Mouse (Mus musculus): ENCODE measurements around the gene Kirrel. TPM values are rescaled to one million over a fixed set of nuclear protein-coding genes. Genes with fewer than 3 reads are reported as not detected.
A peak's percentile ranks its signal among the peaks of the same experiment; 100 is the strongest.

Kirrel gene
- total RNA-seq, 2 experiments from 2014 or later, result 5.7 to 5.8 TPM

DNA sequence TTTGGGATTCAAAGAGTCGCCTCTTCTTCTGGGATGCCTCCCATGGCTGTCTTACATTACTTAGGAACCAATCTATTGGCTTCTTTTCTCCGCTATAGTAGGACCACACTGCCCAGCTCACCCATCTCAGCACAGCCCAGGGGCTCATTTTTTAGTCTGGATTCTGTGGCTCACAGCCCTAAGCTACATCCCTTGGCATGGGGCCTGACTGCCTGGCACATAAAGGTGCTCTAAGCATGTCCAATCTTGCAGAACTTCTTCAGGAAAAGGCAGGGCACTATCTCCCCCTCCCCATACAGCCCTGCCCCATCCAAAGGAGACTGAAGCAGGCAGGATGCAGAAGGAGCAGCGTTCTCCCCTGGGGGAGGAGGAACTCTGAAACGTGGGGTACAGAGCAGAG is 73.6 kb downstream of the Kirrel start:
- DNase-seq (ENCODE audit: extremely low spot score in 1 of 2, low spot score in 2 of 2), result no peak
- intact Hi-C loops (cut with DNase I), result no loop called here

DNA sequence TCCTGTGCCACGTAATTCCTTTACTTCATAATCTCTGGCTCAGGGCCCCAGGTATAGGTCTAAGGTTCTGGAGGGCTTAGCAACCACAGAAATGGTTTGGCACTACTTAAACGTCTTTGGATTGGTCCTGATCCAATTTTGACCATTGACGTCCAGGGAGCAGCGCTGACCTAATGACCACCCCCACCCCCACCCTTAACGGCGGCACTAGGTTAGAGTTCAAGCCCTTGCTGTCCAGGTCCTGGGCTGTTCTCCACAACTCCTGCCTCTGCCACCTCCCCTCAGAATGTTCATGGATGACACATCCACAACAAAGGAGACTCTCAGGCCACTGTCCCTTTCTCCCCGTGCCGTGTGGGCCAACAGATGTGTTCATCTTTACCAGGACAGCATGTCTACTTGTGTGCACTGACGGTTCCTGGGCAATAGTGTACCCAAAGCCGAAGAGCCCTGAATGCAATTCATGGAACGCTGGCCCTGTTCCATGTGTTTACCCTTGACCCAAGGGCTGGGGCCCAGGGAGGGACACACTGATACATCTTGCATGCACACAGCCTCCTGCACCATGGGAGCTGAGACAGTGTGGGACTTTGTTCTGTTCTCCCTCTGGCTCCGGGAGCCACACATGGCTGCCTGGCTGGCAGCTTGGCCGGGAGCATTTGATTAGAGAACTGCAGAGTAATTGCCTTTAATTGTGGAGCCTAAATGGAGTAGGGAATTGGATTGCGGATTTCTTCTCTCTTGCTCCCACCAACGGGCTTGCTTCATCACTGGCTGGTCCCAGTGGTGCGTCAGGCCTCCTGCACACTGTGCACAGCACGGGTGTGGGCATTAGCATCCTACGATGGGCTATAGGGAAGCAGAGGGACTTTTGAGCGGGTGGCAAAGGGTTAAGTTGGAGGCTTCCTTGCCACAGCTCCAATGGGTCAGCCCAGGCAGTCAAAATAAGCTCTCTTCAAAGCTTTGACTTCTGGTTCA is 76.3 kb downstream of the Kirrel start:
- DNase-seq (ENCODE audit: extremely low spot score in 1 of 2, low spot score in 2 of 2), result peak in 1 of 2 experiments; percentile 31
- intact Hi-C loops (cut with DNase I), result no loop called here

- DNase-seq (ENCODE audit: extremely low spot score in 1 of 2, low spot score in 2 of 2), result no peak
- intact Hi-C loops (cut with DNase I), result no loop called here
Measured at GRCm38 (mm10) chr3:87097205-87097604, 77.3 kb downstream of the Kirrel start.

GRCm38 (mm10) chr3:87093718-87094117 is 80.8 kb downstream of the Kirrel start:
- intact Hi-C loops (cut with DNase I), result loop anchor here (5.0 kb wide), 1 partner anchor 409 kb away; no protein-coding TSS in a partner anchor
- DNase-seq (ENCODE audit: extremely low spot score in 1 of 2, low spot score in 2 of 2), result no peak

- intact Hi-C loops (cut with DNase I), result loop anchor here (1.0 to 5.0 kb wide), 2 partner anchors 85 to 412 kb away; no protein-coding TSS in a partner anchor
- peak; percentile 60 to 77 for DNase-seq (ENCODE audit: extremely low spot score in 1 of 2, low spot score in 2 of 2)
Measured at GRCm38 (mm10) chr3:87089694-87090565, 84.6 kb downstream of the Kirrel start.

- intact Hi-C loops (cut with DNase I), result no loop called here
- no peak for DNase-seq (ENCODE audit: extremely low spot score in 1 of 2, low spot score in 2 of 2)
Measured at GRCm38 (mm10) chr3:87087146-87087545, 87.4 kb downstream of the Kirrel start.

- DNase-seq (ENCODE audit: extremely low spot score in 1 of 2, low spot score in 2 of 2), result peak in 1 of 2 experiments; percentile 59
- intact Hi-C loops (cut with DNase I), result no loop called here
Measured at GRCm38 (mm10) chr3:87082235-87082634, 92.3 kb downstream of the Kirrel start.

- intact Hi-C loops (cut with DNase I), result no loop called here
- DNase-seq (ENCODE audit: extremely low spot score in 1 of 2, low spot score in 2 of 2), result no peak
Measured at GRCm38 (mm10) chr3:87079751-87080150, 94.8 kb downstream of the Kirrel start.

DNA sequence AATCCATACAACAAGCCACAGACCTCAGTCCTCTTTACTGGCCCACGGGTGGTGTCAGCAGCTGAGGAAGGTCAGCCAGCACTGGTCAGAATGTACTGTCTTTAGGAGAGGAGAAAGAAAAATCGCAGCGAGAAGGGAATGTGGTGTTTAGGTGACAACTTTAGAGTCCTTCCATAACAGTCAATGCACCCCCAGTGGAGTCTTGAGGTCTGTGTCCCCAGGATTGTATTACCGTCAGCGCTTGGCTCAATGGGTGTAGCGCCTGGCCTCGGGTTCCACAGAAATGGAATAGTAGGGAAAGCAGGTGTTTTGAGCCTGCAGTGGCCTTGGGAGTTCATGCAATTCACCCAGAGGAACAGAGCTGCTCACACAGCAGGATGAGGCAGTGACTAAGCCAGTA is 95.2 kb downstream of the Kirrel start:
- intact Hi-C loops (cut with DNase I), result no loop called here
- no peak for DNase-seq (ENCODE audit: extremely low spot score in 1 of 2, low spot score in 2 of 2)

DNA sequence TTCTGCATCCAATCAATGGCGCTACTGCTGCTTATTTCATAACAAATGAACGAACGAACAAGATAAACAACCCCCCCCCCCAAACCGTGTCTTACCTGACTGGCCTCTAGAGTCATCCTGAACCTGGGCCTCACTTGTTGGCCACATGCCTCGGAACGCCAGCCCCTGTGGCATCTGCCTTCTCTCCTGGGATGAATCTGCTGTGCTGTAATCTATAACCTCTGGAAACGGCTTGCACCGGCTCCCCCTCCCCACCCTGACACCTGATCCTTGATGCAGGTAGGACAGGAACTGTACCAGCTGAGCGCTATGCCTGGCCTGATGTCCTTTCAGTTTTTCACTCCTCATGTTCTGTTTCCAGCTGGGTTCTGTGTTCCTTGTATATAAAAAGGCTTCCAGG is 96.9 kb downstream of the Kirrel start:
- intact Hi-C loops (cut with DNase I), result no loop called here
- DNase-seq (ENCODE audit: extremely low spot score in 1 of 2, low spot score in 2 of 2), result no peak

- DNase-seq (ENCODE audit: extremely low spot score in 1 of 2, low spot score in 2 of 2), result no peak
- intact Hi-C loops (cut with DNase I), result no loop called here
Measured at GRCm38 (mm10) chr3:87076899-87077298, 97.6 kb downstream of the Kirrel start.

DNA sequence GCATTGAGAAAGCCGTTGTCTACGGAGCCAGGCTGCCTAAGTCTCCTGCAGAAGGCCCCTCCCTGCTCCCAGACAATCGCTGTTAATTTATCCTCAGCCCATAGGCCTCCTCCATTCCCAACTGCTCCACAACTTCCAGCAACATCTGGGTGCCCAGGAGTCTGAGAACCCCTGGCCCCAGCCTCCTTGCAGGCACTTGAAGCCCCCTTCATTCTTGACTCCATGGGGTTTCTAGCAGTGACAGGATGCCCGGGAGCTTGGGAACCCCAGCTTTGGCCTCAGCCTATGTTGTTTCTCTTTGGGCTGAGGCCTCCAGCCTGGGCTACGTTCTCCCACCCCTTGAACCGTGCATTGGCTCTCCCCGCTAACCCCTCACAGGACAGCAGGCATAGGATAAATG is 98.4 kb downstream of the Kirrel start:
- intact Hi-C loops (cut with DNase I), result no loop called here

GRCm38 (mm10) chr3:87072612-87073515 is 101.7 kb downstream of the Kirrel start:
- DNase-seq (ENCODE audit: extremely low spot score in 1 of 2, low spot score in 2 of 2), result no peak
- intact Hi-C loops (cut with DNase I), result no loop called here

More for the DNA sequence above, 98.4 kb downstream of the Kirrel start:
- no peak for DNase-seq (ENCODE audit: extremely low spot score in 1 of 2, low spot score in 2 of 2)

DNA sequence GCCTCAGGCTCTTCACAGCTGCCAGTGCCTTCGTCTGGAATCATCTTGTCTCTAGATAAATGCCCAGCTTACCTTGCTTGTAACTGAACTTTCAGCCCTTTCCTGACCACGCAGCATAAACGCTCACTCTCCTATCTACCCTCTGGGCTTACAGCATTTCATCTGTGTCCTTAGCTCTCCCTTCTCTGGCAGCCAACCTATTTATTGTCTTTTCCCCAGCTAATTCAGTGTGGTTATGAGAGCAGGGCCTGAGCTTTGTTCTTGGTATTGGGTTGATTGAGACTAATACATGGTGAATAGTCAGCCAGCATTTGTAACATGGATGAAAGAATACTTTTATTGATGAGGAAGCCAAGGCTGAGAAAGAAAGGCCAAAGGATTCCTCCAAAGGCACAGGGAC is 102.4 kb downstream of the Kirrel start:
- intact Hi-C loops (cut with DNase I), result no loop called here
- DNase-seq (ENCODE audit: extremely low spot score in 1 of 2, low spot score in 2 of 2), result no peak

DNA sequence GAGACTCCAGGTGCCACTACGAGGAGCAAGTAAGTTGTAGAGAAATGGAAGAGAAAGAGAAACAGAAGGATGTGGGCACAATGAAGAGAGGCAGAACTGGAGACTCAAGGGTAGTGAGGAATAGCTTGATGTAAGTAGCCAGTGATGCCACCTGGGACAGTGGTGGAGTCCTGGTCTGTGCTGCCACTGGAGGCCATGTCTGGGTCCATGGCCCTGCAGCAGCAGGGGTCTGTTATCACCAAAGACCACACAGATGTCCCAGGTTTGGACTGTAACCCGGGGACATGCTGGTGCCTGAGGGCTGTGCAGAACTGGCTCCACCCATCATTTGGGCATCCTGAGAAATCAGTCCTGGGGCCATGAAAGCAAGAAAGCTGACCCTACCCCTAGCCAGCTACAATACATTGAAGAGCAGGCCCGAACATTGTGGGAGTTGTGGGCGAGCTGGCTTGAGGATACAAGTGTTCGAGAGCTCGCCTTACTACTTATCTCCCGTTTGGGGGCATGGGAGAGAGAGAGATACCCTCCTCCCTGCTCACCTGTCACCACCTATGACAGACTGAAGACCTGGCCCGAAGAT is 107.1 kb downstream of the Kirrel start:
- intact Hi-C loops (cut with DNase I), result no loop called here
- no peak for DNase-seq (ENCODE audit: extremely low spot score in 1 of 2, low spot score in 2 of 2)

GRCm38 (mm10) chr3:87053939-87054338 is 120.6 kb downstream of the Kirrel start:
- intact Hi-C loops (cut with DNase I), result no loop called here
- DNase-seq (ENCODE audit: extremely low spot score in 1 of 2, low spot score in 2 of 2), result no peak

- intact Hi-C loops (cut with DNase I), result no loop called here
- DNase-seq (ENCODE audit: extremely low spot score in 1 of 2, low spot score in 2 of 2), result no peak
Measured at GRCm38 (mm10) chr3:87047801-87048200, 126.7 kb downstream of the Kirrel start.

DNA sequence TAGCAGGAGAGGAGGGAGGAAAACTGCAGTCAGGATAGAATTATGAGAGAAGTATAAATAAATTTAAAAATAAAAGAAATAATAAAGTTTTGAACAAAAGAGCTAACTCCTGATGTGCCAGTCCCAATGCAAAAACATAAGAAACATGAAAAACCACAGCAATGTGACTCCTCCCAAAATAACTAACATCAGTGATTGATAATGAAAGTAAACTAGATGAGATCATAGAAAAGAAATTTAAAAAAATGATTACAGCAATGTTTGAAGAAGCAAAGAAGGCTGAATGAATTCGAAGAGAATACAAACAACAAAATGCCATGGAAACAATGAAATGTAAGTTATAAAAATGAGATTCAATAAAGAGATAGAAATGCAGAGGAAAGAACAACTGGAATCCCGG is 132.8 kb downstream of the Kirrel start:
- intact Hi-C loops (cut with DNase I), result no loop called here

More for the DNA sequence above, 132.8 kb downstream of the Kirrel start:
- no peak for DNase-seq (ENCODE audit: extremely low spot score in 1 of 2, low spot score in 2 of 2)

Measured in left cerebral cortex, postnatal 10 days (tissue).